In the genomic region with DNA sequence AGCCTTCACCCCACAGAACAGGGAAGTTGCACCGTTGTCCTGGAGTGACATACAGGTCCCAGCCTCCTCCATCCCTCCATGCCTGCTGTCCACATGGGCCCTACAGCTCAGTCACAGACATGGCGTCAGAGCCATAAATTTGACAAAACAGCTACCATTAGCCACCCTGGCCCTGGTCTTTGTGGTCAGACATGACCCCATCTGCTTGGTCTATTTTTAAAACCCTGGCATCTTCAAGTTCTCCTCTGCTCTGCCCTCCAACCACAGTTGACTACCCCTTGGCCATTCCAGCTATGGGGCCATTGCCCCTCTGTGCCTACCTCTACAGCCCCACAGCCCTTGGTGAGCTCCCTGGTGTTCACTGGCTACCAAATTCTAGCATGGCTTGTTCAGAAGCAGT, we compare ENCODE assay signal across 14 mouse cellular contexts. TPM values are rescaled to one million over a fixed set of nuclear protein-coding genes. Genes with fewer than 3 reads are reported as not detected.
A peak's percentile ranks its signal among the peaks of the same experiment; 100 is the strongest.
DNase-seq lines count a peak whose midpoint lies in the region; ATAC-seq and TF ChIP-seq lines count a peak whose summit lies in the region.
"Had no signal": no experiment of that assay in that cellular context is flagged by ENCODE, and none has a peak within 500 bp of the region (broad histone marks: within the 10 kb centered on the region; RNA-seq: fewer than 3 reads in every experiment).

No protein-coding gene starts in this region.

- TF ChIP-seq POLR2A in limb, embryonic 14.5 days (IDR thresholded peaks at IDR 0.05; ENCODE audit: borderline replicate concordance, extremely low read depth, insufficient read depth, insufficient read length): no peak

- 61% methylated on average over 2 of the region's 2 CpGs for WGBS in hindbrain, embryonic 11.5 days
- 66% methylated on average over 2 of the region's 2 CpGs for WGBS in hindbrain, embryonic 16.5 days
- WGBS in midbrain, embryonic 12.5 days: 81% methylated on average over 2 of the region's 2 CpGs
- 76% methylated on average over 2 of the region's 2 CpGs for WGBS in midbrain, embryonic 14.5 days
- 75% methylated on average over 2 of the region's 2 CpGs for WGBS in embryonic facial prominence, embryonic 13.5 days
- 69% methylated on average over 2 of the region's 2 CpGs for WGBS in limb, embryonic 14.5 days

- ATAC-seq in hindbrain, embryonic 11.5 days (ENCODE audit: low FRiP score): peak; percentile 17; the same call in 1 of the 2 replicates
- no peak for ATAC-seq in hindbrain, embryonic 16.5 days
- no peak for ATAC-seq in midbrain, embryonic 12.5 days (ENCODE audit: low FRiP score, low read depth)
- no peak for ATAC-seq in midbrain, embryonic 14.5 days (ENCODE audit: low FRiP score, low TSS enrichment)
- ATAC-seq in embryonic facial prominence, embryonic 13.5 days (ENCODE audit: insufficient number of reproducible peaks, insufficient read depth, low FRiP score, low TSS enrichment, low read depth): no peak
- ATAC-seq in limb, embryonic 14.5 days (ENCODE audit: low FRiP score, low read depth): no peak
- ATAC-seq: activated CD4-positive, CD25-positive, alpha-beta regulatory T cell, adult 4 months; liver, embryonic 12.5 days; Patski had no signal

- no peaks in the 10 kb centered on the region for H3K36me3 ChIP-seq in hindbrain, embryonic 11.5 days (ENCODE audit: control insufficient read depth, insufficient read depth, low read length)
- H3K36me3 ChIP-seq in hindbrain, embryonic 16.5 days (ENCODE audit: control insufficient read depth, insufficient read depth, low read length): peaks cover 4% of the 10 kb centered on the region; the same call in 1 of the 2 replicates
- H3K36me3 ChIP-seq in midbrain, embryonic 12.5 days: peaks cover 9% of the 10 kb centered on the region; the same call in 1 of the 2 replicates
- H3K36me3 ChIP-seq in midbrain, embryonic 14.5 days (ENCODE audit: control insufficient read depth, insufficient read depth, low read length): peaks cover 21% of the 10 kb centered on the region; the same call in 1 of the 2 replicates
- peaks cover 10% of the 10 kb centered on the region for H3K36me3 ChIP-seq in embryonic facial prominence, embryonic 13.5 days
- peaks cover 9% of the 10 kb centered on the region; the same call in 1 of the 2 replicates for H3K36me3 ChIP-seq in limb, embryonic 14.5 days (ENCODE audit: control insufficient read depth, insufficient read depth, low read length)
- H3K36me3 ChIP-seq: hindbrain, embryonic 15.5 days; liver, embryonic 12.5 days had no signal

- peaks cover 12% of the 10 kb centered on the region; the same call in 1 of the 2 replicates for H3K4me1 ChIP-seq in hindbrain, embryonic 11.5 days (replicated peaks; ENCODE audit: control insufficient read depth, insufficient read depth, low read length)
- H3K4me1 ChIP-seq in hindbrain, embryonic 16.5 days (ENCODE audit: control insufficient read depth, insufficient read depth, low read depth, low read length): peaks cover 14% of the 10 kb centered on the region
- peaks cover 20% of the 10 kb centered on the region for H3K4me1 ChIP-seq in midbrain, embryonic 12.5 days
- H3K4me1 ChIP-seq in midbrain, embryonic 14.5 days (ENCODE audit: control insufficient read depth, insufficient read depth, low read length): 0 out of 2 replicates have a peak, but pooled peaks cover 10% of the 10 kb centered on the region
- peaks cover 22% of the 10 kb centered on the region for H3K4me1 ChIP-seq in embryonic facial prominence, embryonic 13.5 days
- H3K4me1 ChIP-seq in limb, embryonic 14.5 days (ENCODE audit: control insufficient read depth, insufficient read depth, low read length): peaks cover 32% of the 10 kb centered on the region

- H3K9me3 ChIP-seq in hindbrain, embryonic 11.5 days (ENCODE audit: control insufficient read depth, low read length): no peaks in the 10 kb centered on the region
- no peaks in the 10 kb centered on the region for H3K9me3 ChIP-seq in hindbrain, embryonic 16.5 days (ENCODE audit: control insufficient read depth, low read length)
- no peaks in the 10 kb centered on the region for H3K9me3 ChIP-seq in midbrain, embryonic 12.5 days
- H3K9me3 ChIP-seq in midbrain, embryonic 14.5 days (ENCODE audit: control insufficient read depth, low read length): no peaks in the 10 kb centered on the region
- no peaks in the 10 kb centered on the region for H3K9me3 ChIP-seq in embryonic facial prominence, embryonic 13.5 days
- no peaks in the 10 kb centered on the region for H3K9me3 ChIP-seq in limb, embryonic 14.5 days (ENCODE audit: control insufficient read depth, low read length)
- H3K9me3 ChIP-seq: hindbrain, embryonic 15.5 days; liver, embryonic 12.5 days had no signal

- H3K27me3 ChIP-seq in hindbrain, embryonic 11.5 days (ENCODE audit: control insufficient read depth, insufficient read depth, low read length): no peaks in the 10 kb centered on the region
- no peaks in the 10 kb centered on the region for H3K27me3 ChIP-seq in hindbrain, embryonic 16.5 days (replicated peaks; ENCODE audit: control insufficient read depth, insufficient read depth, low read length)
- no peaks in the 10 kb centered on the region; the same call in 1 of the 2 replicates for H3K27me3 ChIP-seq in midbrain, embryonic 12.5 days
- H3K27me3 ChIP-seq in midbrain, embryonic 14.5 days (ENCODE audit: control insufficient read depth, insufficient read depth, low read length): no peaks in the 10 kb centered on the region
- H3K27me3 ChIP-seq in embryonic facial prominence, embryonic 13.5 days: no peaks in the 10 kb centered on the region
- no peaks in the 10 kb centered on the region for H3K27me3 ChIP-seq in limb, embryonic 14.5 days (ENCODE audit: control insufficient read depth, insufficient read depth, low read length)
- H3K27me3 ChIP-seq: hindbrain, embryonic 15.5 days; liver, embryonic 12.5 days; Patski had no signal

- no peak for DNase-seq in hindbrain, embryonic 11.5 days (ENCODE audit: low spot score)
- no peak for DNase-seq in midbrain, embryonic 14.5 days
- DNase-seq in limb, embryonic 14.5 days (ENCODE audit: low spot score): no peak
- DNase-seq in thymus, postnatal 10 days (ENCODE audit: low spot score in 2 of 2): no peak
- DNase-seq: cerebellum, adult 8-10 months; right cerebral cortex, adult 18-20 months; thymus, adult 18-20 months had no signal

- peak overlapping the region; percentile 39; the same call in 1 of the 2 replicates for H3K27ac ChIP-seq in hindbrain, embryonic 11.5 days (ENCODE audit: low read depth, low read length)
- no peak overlapping the region for H3K27ac ChIP-seq in hindbrain, embryonic 16.5 days (ENCODE audit: low read depth, low read length)
- H3K27ac ChIP-seq in midbrain, embryonic 12.5 days (replicated peaks): 0 out of 2 replicates have a peak overlapping the region, but pooled peaks have one; percentile 12
- H3K27ac ChIP-seq in midbrain, embryonic 14.5 days (replicated peaks; ENCODE audit: low read depth, low read length): no peak overlapping the region
- peak overlapping the region; percentile 68; the same call in 1 of the 2 replicates for H3K27ac ChIP-seq in embryonic facial prominence, embryonic 13.5 days
- peak overlapping the region; percentile 71 for H3K27ac ChIP-seq in limb, embryonic 14.5 days (replicated peaks; ENCODE audit: low read depth, low read length)
- H3K27ac ChIP-seq: liver, embryonic 12.5 days had no signal

- no peak overlapping the region for H3K9ac ChIP-seq in hindbrain, embryonic 11.5 days (ENCODE audit: low read depth, low read length)
- H3K9ac ChIP-seq in hindbrain, embryonic 16.5 days (ENCODE audit: low read depth, low read length): no peak overlapping the region
- no peak overlapping the region for H3K9ac ChIP-seq in midbrain, embryonic 12.5 days (replicated peaks)
- no peak overlapping the region for H3K9ac ChIP-seq in midbrain, embryonic 14.5 days (replicated peaks; ENCODE audit: low read length)
- H3K9ac ChIP-seq in embryonic facial prominence, embryonic 13.5 days: no peak overlapping the region
- H3K9ac ChIP-seq in limb, embryonic 14.5 days (ENCODE audit: low read depth, low read length, severe bottlenecking): no peak overlapping the region
- H3K9ac ChIP-seq: hindbrain, embryonic 15.5 days; liver, embryonic 12.5 days had no signal

- no peak overlapping the region for H3K4me2 ChIP-seq in hindbrain, embryonic 11.5 days (replicated peaks; ENCODE audit: low read depth, low read length)
- no peak overlapping the region for H3K4me2 ChIP-seq in hindbrain, embryonic 16.5 days (ENCODE audit: low read length)
- H3K4me2 ChIP-seq in midbrain, embryonic 12.5 days (replicated peaks): no peak overlapping the region
- no peak overlapping the region for H3K4me2 ChIP-seq in midbrain, embryonic 14.5 days (ENCODE audit: low read length)
- no peak overlapping the region for H3K4me2 ChIP-seq in embryonic facial prominence, embryonic 13.5 days
- no peak overlapping the region for H3K4me2 ChIP-seq in limb, embryonic 14.5 days (replicated peaks; ENCODE audit: low read depth, low read length, severe bottlenecking)
- H3K4me2 ChIP-seq: hindbrain, embryonic 15.5 days; liver, embryonic 12.5 days had no signal

- H3K4me3 ChIP-seq in hindbrain, embryonic 11.5 days (ENCODE audit: low read depth, low read length): no peak overlapping the region
- H3K4me3 ChIP-seq in hindbrain, embryonic 16.5 days (ENCODE audit: low read length): no peak overlapping the region
- no peak overlapping the region for H3K4me3 ChIP-seq in midbrain, embryonic 12.5 days
- H3K4me3 ChIP-seq in midbrain, embryonic 14.5 days (replicated peaks; ENCODE audit: low read depth, low read length): no peak overlapping the region
- H3K4me3 ChIP-seq in embryonic facial prominence, embryonic 13.5 days: no peak overlapping the region
- H3K4me3 ChIP-seq in limb, embryonic 14.5 days (replicated peaks; ENCODE audit: low read length): no peak overlapping the region
- H3K4me3 ChIP-seq: hindbrain, embryonic 15.5 days; liver, embryonic 12.5 days had no signal

RNA-seq across cellular contexts. Expression of gene Acox3, which starts 27.1 kb away (rescaled TPM):
- polyA plus RNA-seq in hindbrain, embryonic 11.5 days (2014; fragmentation: Nextera tagmentation; extraction: Ambion mirVana): 14.7 and 15.1 TPM in 2 replicates
- 12.0 and 13.2 TPM in 2 replicates for polyA plus RNA-seq in hindbrain, embryonic 16.5 days (2015; fragmentation: Nextera tagmentation; extraction: Ambion mirVana)
- polyA plus RNA-seq in midbrain, embryonic 12.5 days (2016; fragmentation: Nextera tagmentation; extraction: Ambion mirVana): 17.6 and 18.8 TPM in 2 replicates
- polyA plus RNA-seq in midbrain, embryonic 14.5 days (2014; fragmentation: Nextera tagmentation; extraction: Ambion mirVana): 15.3 and 19.0 TPM in 2 replicates
- polyA plus RNA-seq in embryonic facial prominence, embryonic 13.5 days (2015; fragmentation: Nextera tagmentation; extraction: Ambion mirVana): 12.6 and 13.3 TPM in 2 replicates
- polyA plus RNA-seq in limb, embryonic 14.5 days (2012; rRNA removed): 31.1 and 31.3 TPM in 2 replicates
- polyA plus RNA-seq in limb, embryonic 14.5 days (2014; fragmentation: Nextera tagmentation; extraction: Ambion mirVana): 14.2 and 15.0 TPM in 2 replicates

RNA-seq across cellular contexts. Expression of gene Trmt44, which starts 35.1 kb away (rescaled TPM):
- polyA plus RNA-seq in hindbrain, embryonic 11.5 days (2014; fragmentation: Nextera tagmentation; extraction: Ambion mirVana): 7.8 and 9.3 TPM in 2 replicates
- polyA plus RNA-seq in hindbrain, embryonic 16.5 days (2015; fragmentation: Nextera tagmentation; extraction: Ambion mirVana): 6.2 and 6.4 TPM in 2 replicates
- 8.8 and 8.9 TPM in 2 replicates for polyA plus RNA-seq in midbrain, embryonic 12.5 days (2016; fragmentation: Nextera tagmentation; extraction: Ambion mirVana)
- 7.3 and 7.4 TPM in 2 replicates for polyA plus RNA-seq in midbrain, embryonic 14.5 days (2014; fragmentation: Nextera tagmentation; extraction: Ambion mirVana)
- 8.1 and 9.2 TPM in 2 replicates for polyA plus RNA-seq in embryonic facial prominence, embryonic 13.5 days (2015; fragmentation: Nextera tagmentation; extraction: Ambion mirVana)
- polyA plus RNA-seq in limb, embryonic 14.5 days (2012; rRNA removed): 7.5 and 8.3 TPM in 2 replicates
- polyA plus RNA-seq in limb, embryonic 14.5 days (2014; fragmentation: Nextera tagmentation; extraction: Ambion mirVana): 7.6 and 8.5 TPM in 2 replicates

Comparison
In these comparisons a context has a peak if more than half of its experiments do, and no peak if none do; other contexts are left out.
1. H3K27ac ChIP-seq: peak in hindbrain, embryonic 11.5 days (single experiment), midbrain, embryonic 12.5 days (single experiment), embryonic facial prominence, embryonic 13.5 days (single experiment) and limb, embryonic 14.5 days (single experiment); none in hindbrain, embryonic 16.5 days (single experiment) and midbrain, embryonic 14.5 days (single experiment).